Mouse (Mus musculus): ENCODE data around the gene 9030025P20Rik. TPM values are rescaled to one million over a fixed set of nuclear protein-coding genes. Genes with fewer than 3 reads are reported as not detected.
"Not testable (repeated sequence)": the region's sequence is repeated elsewhere in the genome, so short reads cannot be mapped to it uniquely, and the experiment has no call there.

The 9030025P20Rik gene
- polyA plus RNA-seq (2015; fragmentation: Nextera tagmentation; extraction: Ambion mirVana): 8.3 and 8.7 TPM in 2 replicates

DNA sequence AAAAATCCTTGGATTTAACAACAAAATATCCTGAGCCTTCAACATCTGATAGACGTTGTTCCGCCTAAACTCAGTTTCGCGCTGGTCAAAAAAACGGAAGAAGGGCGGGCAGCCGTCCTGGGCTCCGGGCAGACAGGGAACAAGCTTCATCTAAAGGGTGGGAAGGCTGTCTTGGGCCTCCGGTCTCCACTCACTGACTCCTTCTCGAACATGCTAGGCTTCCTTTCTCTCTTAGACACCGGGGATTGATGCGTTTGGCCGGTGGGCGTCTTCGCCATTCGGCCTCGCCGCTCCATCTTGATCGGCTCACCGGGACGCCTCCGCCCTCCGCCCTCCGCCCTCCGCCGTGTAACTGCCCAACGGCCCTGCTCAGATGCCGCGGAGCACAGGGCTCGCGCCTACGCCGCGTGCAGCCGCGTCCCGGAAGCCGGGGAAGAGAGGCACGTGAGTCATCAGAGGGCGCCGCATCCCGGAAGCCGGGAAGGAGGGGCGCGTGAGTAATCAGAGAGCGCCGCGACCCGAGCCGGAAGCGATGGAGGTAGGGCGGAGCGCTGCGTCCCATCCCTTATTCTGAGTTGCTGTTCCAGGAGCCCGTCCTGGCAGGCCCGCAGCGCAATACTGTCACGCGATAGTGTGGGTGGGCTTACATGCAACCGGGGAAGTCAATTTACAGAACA lies at the start of gene 9030025P20Rik, which contains the start of gene Gm3417:
Gene 9030025P20Rik (plus strand): TSS at position 107 of the 677 bp plus-strand sequence.
Gene Gm3417 (minus strand): TSS at position 429 of the 677 bp plus-strand sequence.
- H3K36me3 ChIP-seq; H3K9ac ChIP-seq; H3K27me3 ChIP-seq; H3K27ac ChIP-seq (replicated peaks); H3K4me1 ChIP-seq (replicated peaks); H3K4me3 ChIP-seq; H3K9me3 ChIP-seq: not testable (repeated sequence)
- 0 out of 2 replicates have a peak within 1 kb of the TSS, but pooled peaks have one; percentile 23 for H3K4me2 ChIP-seq
- no CpG with 5 or more reads among the region's 60 CpGs for WGBS
- peak; percentile 98 for ATAC-seq (ENCODE audit: low FRiP score, low read depth)

DNA sequence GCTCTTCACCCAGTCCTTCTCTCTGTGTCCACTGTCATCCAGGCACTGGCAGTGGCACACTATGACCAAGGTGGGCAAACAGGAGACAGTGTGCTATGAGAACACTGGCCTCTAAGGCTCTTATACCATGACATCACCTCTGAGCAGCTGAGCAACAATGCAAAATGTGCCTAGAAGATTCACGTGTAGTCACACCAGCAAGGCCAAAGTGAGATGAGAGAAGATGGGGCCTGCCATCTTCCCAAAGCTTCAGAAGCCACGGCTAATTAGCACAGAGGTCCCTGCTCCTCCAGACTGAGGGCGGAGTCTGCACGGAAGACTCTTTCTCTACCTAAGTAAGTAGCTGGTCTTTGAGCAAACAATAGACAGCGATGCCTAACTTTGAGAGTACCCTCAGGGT lies 49.6 kb upstream of the 9030025P20Rik start:
- no peak overlapping the region for H3K4me3 ChIP-seq
- no peaks in the 10 kb centered on the region for H3K4me1 ChIP-seq (replicated peaks)
- H3K36me3 ChIP-seq: no peaks in the 10 kb centered on the region
- H3K27me3 ChIP-seq: no peaks in the 10 kb centered on the region
- no peak overlapping the region for H3K27ac ChIP-seq (replicated peaks)
- no peak overlapping the region for H3K9ac ChIP-seq
- H3K4me2 ChIP-seq: no peak overlapping the region
- 86% methylated on average over 5 of the region's 5 CpGs for WGBS
- H3K9me3 ChIP-seq: no peaks in the 10 kb centered on the region
- no peak for ATAC-seq (ENCODE audit: low FRiP score, low read depth)

DNA sequence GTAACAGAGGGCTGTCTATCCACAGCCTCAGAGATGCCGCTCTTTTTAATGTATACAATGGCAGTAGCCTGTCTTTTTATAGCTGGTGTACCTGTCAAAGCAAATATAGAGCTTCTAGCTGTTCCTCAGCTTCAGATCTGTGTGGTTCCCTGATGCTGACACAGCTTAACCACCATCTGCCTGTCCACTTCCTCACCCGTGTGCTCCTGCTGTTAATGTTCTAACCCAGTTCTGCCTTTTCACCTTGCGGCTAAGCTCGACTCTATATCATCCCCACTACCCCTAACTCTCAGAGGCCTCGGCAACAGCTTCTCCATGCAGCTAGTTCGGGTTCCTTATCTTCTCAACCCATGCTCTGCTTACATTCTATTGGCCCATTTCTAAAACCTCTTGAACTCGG lies 47.6 kb upstream of the 9030025P20Rik start:
- WGBS: 89% methylated on average over 7 of the region's 7 CpGs
- Histone ChIP-seq H3K27ac (replicated peaks) (no peak overlapping the region), H3K4me3 (no peak overlapping the region), H3K4me1 (replicated peaks) (no peaks in the 10 kb centered on the region), H3K36me3 (no peaks in the 10 kb centered on the region), H3K27me3 (no peaks in the 10 kb centered on the region), H3K9me3 (no peaks in the 10 kb centered on the region), H3K4me2 (no peak overlapping the region), H3K9ac (no peak overlapping the region)
- no peak for ATAC-seq (ENCODE audit: low FRiP score, low read depth)

DNA sequence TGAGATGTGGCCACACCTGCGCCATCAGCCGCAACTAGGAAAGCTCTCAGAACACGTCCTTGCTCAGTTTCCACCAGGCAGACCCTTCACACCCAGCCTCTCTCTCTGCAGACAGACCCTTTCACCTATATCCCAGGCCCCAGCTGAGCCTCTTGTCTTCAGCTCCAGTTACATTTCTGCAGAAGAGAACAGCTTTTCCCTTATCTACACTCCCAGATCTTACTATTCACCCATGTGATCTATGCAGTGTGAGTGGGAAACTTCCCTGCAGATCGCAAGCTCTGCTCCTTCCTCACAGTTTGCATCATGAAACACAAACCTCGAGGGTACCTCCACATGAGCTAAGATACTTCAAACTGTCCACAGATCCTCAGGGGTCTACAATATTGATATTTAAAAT lies 46.8 kb upstream of the 9030025P20Rik start:
- Histone ChIP-seq H3K27ac (replicated peaks) (no peak overlapping the region), H3K4me3 (no peak overlapping the region), H3K9ac (no peak overlapping the region), H3K9me3 (no peaks in the 10 kb centered on the region), H3K4me1 (replicated peaks) (no peaks in the 10 kb centered on the region), H3K36me3 (no peaks in the 10 kb centered on the region), H3K27me3 (no peaks in the 10 kb centered on the region), H3K4me2 (no peak overlapping the region)
- no peak for ATAC-seq (ENCODE audit: low FRiP score, low read depth)
- WGBS: 90% methylated on average over 5 of the region's 5 CpGs

DNA sequence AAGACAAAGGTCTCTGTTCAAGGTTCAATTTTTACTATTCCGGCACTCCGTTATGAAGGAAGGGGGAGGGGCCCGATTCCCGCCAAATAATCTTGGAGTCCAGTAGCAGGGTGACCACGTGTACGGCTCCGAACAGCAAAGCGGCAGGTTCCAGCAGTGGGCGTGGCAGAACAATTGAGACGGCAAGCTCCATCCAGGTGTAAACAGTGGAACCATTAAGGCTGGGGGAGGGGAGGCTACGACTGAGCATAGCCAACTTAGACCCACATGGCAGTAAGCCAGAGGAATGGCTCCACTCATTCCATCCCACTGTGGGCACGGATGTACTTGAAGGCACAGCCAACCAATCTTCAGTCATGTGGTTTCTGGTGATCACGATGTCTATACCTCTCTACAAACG lies 43.0 kb upstream of the 9030025P20Rik start:
- WGBS: 87% methylated on average over 14 of the region's 14 CpGs
- H3K36me3 ChIP-seq; H3K9ac ChIP-seq; H3K4me1 ChIP-seq (replicated peaks); H3K4me2 ChIP-seq; ATAC-seq (ENCODE audit: low FRiP score, low read depth); H3K27ac ChIP-seq (replicated peaks); H3K4me3 ChIP-seq; H3K9me3 ChIP-seq; H3K27me3 ChIP-seq: not testable (repeated sequence)

DNA sequence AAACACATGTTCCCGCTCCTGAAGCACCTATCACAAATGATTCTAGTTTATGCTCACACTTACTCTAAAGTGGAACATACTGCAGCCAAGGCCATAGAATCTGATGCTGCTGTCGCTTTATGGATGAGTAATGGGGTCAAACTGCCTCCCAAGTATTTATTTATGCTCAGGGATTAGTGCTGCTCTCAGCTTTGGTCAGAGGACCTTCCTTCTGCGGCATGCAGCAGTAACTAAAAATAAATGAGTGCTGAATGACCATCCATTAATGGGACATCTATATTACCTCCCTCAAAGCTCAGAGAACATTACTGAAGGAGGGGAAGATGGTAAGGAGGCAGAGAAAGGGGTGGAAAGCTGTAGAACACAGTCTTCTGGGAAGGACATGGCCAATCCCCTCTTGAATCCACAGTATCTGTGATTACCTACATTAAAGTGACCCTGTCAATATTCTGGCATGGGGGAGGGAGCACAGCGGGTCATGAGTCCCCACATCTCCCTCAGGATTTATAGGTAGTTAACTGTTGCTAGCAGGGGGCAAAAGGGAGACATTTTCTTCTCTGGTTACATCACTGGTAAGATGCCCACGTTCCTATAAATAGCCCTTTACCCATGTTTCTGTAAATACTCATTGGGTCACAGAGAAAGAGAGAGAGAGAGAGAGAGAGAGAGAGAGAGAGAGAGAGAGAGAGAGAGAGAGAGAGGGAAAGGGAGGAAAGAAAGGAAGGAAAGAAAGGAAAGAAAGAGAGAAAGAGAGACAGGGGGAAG lies 42.2 kb upstream of the 9030025P20Rik start:
- WGBS: 73% methylated on average over 5 of the region's 5 CpGs
- Histone ChIP-seq H3K27me3 (no peaks in the 10 kb centered on the region), H3K9me3 (no peaks in the 10 kb centered on the region), H3K4me3 (no peak overlapping the region), H3K4me2 (no peak overlapping the region), H3K9ac (no peak overlapping the region), H3K27ac (replicated peaks) (no peak overlapping the region), H3K4me1 (replicated peaks) (no peaks in the 10 kb centered on the region), H3K36me3 (no peaks in the 10 kb centered on the region)
- ATAC-seq (ENCODE audit: low FRiP score, low read depth): no peak

DNA sequence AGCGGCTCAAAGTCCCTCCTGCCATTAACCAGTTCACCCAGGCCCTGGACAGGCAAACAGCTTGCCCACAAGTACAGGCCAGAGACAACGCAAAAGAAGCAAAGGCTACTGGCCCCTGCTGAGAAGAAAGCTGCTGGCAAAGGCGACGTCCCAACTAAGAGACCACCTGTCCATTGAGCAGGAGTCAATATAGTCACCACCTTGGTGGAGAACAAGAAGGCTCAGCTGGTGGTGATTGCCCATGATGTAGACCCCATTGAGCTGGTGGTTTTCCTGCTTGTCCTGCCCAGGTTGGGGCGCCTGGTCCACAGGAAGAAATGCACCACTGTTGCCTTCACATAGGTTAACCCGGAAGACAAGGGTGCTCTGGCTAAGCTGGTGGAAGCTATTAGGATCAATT lies 36.1 kb upstream of the 9030025P20Rik start:
- Histone ChIP-seq H3K9ac (peak overlapping the region; percentile 54), H3K4me3 (peak overlapping the region; percentile 56), H3K4me2 (peak overlapping the region; percentile 80), H3K4me1 (replicated peaks) (peaks cover 33% of the 10 kb centered on the region), H3K27ac (replicated peaks) (0 out of 2 replicates have a peak overlapping the region, but pooled peaks have one; percentile 73), H3K36me3 (peaks cover 15% of the 10 kb centered on the region)
- H3K9me3 ChIP-seq; H3K27me3 ChIP-seq; ATAC-seq (ENCODE audit: low FRiP score, low read depth): not testable (repeated sequence)
- 69% methylated on average over 6 of the region's 6 CpGs for WGBS

DNA sequence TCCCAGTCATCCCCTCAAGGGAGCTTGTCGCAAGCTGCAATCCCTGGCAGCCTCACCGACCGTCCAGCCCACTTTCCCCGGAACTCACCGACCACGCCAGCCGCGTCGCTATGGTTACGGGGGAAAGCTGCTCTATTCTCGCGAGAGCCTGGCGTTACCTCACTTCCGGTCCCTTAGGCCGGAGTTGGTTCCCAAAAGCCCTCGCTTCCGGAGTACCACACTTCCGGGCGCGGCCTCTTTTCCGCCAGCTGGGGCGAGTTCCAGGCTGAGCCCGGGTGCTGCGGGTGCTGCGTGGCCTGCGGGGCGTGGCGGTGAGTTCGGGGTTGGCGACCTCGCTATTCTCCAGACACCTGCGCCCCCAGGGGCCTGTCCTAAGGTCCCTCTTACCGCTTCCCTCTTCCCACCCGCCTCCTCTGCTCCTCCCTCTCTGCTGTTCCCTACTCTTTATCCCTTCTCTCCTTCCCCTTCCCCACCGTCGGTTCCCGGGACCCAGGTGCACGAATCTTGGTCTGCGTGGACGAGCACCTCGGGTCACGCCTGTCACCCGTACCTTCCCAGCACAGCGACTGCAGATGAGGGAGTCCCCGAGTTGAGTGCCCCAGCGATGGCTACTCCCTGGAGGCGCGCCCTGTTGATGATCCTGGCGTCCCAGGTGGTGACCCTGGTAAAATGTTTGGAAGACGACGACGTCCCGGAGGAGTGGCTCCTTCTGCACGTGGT lies 35.1 kb upstream of the 9030025P20Rik start, which contains the start of the genes Wdr27 and 1600012H06Rik:
Gene Wdr27 (minus strand): TSS at position 150 of the 720 bp plus-strand sequence.
Gene 1600012H06Rik (plus strand): TSS at position 176 of the 720 bp plus-strand sequence.
- Histone ChIP-seq H3K4me1 (replicated peaks) (peaks cover 33% of the 10 kb centered on the region), H3K4me3 (peak within 1 kb of the TSS; percentile 56), H3K27me3 (no peaks in the 10 kb centered on the region), H3K36me3 (peaks cover 15% of the 10 kb centered on the region), H3K9me3 (no peaks in the 10 kb centered on the region), H3K27ac (replicated peaks) (peak within 1 kb of the TSS; percentile 73), H3K4me2 (peak within 1 kb of the TSS; percentile 80), H3K9ac (peak within 1 kb of the TSS; percentile 67)
- under 1% methylated on average over 54 of the region's 54 CpGs for WGBS
- ATAC-seq (ENCODE audit: low FRiP score, low read depth): peak; percentile 99

DNA sequence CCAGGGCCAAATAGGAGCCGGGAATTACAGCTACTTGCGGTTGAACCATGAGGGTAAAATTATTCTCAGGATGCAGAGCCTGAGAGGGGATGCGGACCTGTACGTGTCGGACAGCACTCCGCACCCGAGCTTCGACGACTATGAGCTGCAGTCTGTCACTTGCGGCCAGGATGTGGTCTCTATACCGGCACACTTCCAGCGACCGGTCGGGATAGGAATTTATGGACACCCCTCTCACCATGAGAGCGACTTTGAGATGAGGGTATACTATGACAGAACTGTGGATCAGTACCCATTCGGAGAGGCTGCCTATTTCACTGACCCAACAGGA lies 34.6 kb upstream of the 9030025P20Rik start:
- peaks cover 19% of the 10 kb centered on the region for H3K36me3 ChIP-seq
- H3K4me1 ChIP-seq (replicated peaks): peaks cover 33% of the 10 kb centered on the region
- H3K4me2 ChIP-seq: peak overlapping the region; percentile 80
- H3K27me3 ChIP-seq: no peaks in the 10 kb centered on the region
- 26% methylated on average over 16 of the region's 16 CpGs for WGBS
- no peaks in the 10 kb centered on the region for H3K9me3 ChIP-seq
- H3K9ac ChIP-seq: peak overlapping the region; percentile 67
- H3K4me3 ChIP-seq: peak overlapping the region; percentile 56
- no peak for ATAC-seq (ENCODE audit: low FRiP score, low read depth)
- H3K27ac ChIP-seq (replicated peaks): peak overlapping the region; percentile 72; the same call in 1 of the 2 replicates

DNA sequence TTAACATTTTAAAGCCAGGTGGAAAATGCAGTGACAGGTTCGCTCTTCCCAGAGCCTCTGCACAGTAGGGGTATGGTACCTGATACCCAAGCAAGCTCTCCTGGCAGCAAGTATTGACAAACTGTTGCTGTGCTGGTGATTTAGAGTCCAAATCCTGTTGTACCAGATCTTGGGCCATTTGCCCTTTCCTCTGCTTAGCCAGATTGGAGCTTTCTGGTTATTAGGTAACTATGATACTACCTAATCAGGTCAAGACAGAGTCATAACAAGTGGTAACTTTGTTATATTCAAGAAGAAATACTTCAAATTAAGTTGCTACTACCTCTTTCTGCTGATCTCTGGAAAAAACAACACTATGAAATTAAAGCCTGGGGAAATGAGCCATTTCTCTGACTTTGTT lies 33.7 kb upstream of the 9030025P20Rik start:
- 80% methylated on average over 1 of the region's 1 CpGs for WGBS
- Histone ChIP-seq H3K9ac (no peak overlapping the region), H3K4me1 (replicated peaks) (peaks cover 33% of the 10 kb centered on the region), H3K4me2 (peak overlapping the region; percentile 80), H3K27me3 (no peaks in the 10 kb centered on the region), H3K36me3 (peaks cover 23% of the 10 kb centered on the region), H3K4me3 (peak overlapping the region; percentile 56; the same call in 1 of the 2 replicates), H3K27ac (replicated peaks) (no peak overlapping the region), H3K9me3 (no peaks in the 10 kb centered on the region)
- ATAC-seq (ENCODE audit: low FRiP score, low read depth): no peak

DNA sequence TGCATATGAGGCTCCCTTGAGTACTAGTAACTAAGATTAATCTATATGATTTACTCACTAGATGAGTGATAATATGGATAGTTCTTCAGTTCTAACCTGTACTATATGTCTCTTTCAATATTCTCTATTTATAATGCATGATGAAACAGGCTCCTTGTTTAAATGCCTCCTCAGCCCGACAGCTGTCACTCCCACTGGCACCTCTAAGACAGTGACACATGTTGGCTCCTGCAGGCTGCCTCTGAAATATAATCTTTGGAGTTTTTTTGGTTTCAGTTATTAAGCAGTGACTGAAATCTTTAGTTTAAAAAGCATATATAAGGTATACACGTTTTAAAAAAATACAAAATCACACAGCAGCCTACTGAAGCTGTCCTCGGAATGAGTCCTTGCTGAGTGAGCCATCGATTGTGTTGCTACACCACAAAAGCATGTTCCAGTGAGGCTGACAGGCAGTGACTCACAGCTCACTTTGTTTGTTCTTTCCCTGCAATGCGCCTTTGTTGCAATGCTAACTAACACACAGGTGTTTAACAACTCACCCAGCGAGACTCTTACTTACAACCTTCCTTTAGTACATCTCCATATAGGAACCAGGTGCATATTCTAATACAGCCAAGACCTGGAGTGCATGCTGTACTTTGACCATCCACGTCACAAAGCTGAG lies 29.0 kb upstream of the 9030025P20Rik start:
- Histone ChIP-seq H3K36me3 (peaks cover 58% of the 10 kb centered on the region), H3K4me2 (no peak overlapping the region), H3K9ac (no peak overlapping the region), H3K27ac (replicated peaks) (no peak overlapping the region), H3K27me3 (no peaks in the 10 kb centered on the region), H3K4me3 (no peak overlapping the region), H3K9me3 (no peaks in the 10 kb centered on the region), H3K4me1 (replicated peaks) (peaks cover 15% of the 10 kb centered on the region)
- no peak for ATAC-seq (ENCODE audit: low FRiP score, low read depth)
- 92% methylated on average over 7 of the region's 7 CpGs for WGBS

Data from hindbrain, embryonic 15.5 days (tissue).